Mouse (Mus musculus) olfactory bulb, adult 2 months (tissue): ENCODE data around the gene Col4a2.

Experiments
- CTCF ChIP-seq: fragments of 200-500 bp; IDR thresholded peaks from 2 replicates; pipeline ENCODE4 v1.5.1; 2012; ENCODE audit warnings: low read depth, mild to moderate bottlenecking, low read length, moderate library complexity; ENCODE audit not compliant: insufficient read depth
- POLR2A ChIP-seq: fragments of 200-500 bp; IDR thresholded peaks from 2 replicates; pipeline ENCODE4 v1.6.1; 2012; ENCODE audit warnings: mild to moderate bottlenecking, low read depth, low read length, moderate library complexity; ENCODE audit not compliant: insufficient read depth

GRCm38 (mm10) chr8:11471309-11471708, 158.7 kb downstream of the Col4a2 start:
- no peak for TF ChIP-seq CTCF
- TF ChIP-seq POLR2A, result no peak
